Mouse (Mus musculus): ENCODE data around the gene Cdkl1. TPM values are rescaled to one million over a fixed set of nuclear protein-coding genes. Genes with fewer than 3 reads are reported as not detected.

The Cdkl1 gene
- total RNA-seq (2021) = 10 to 100 TPM; 28.9 to 30.8 TPM
- long read RNA-seq, experiment 1, partial matches to known transcripts = 2 of 6 reads
- long read RNA-seq, experiment 1, other reads (novel, unspliced or antisense) = 4 of 6 reads
- long read RNA-seq, experiment 2, partial matches to known transcripts = 0 of 4 reads
- long read RNA-seq, experiment 2, other reads (novel, unspliced or antisense) = 4 of 4 reads

GRCm38 (mm10) chr12:69790530-69791505 lies at the start of gene Cdkl1:
Gene Cdkl1 (minus strand): TSS chr12:69791267.
- intact Hi-C loops (cut with DNase I) = loop anchor here (5.0 kb wide), 1 partner anchor 116 kb away; no protein-coding TSS in a partner anchor
- peak within 1 kb of the TSS; percentile 93 for H3K27ac ChIP-seq
- TF ChIP-seq CTCF (IDR thresholded peaks at IDR 0.05) = peak; percentile 15

GRCm38 (mm10) chr12:69838376-69838775 lies 47.3 kb upstream of the Cdkl1 start:
- Histone ChIP-seq H3K4me3 (no peak overlapping the region), H3K27ac (no peak overlapping the region)
- DNase-seq (ENCODE audit: extremely low spot score in 1 of 2, low spot score in 2 of 2) = no peak
- intact Hi-C loops (cut with DNase I) = no loop called here
- no peak for TF ChIP-seq CTCF (IDR thresholded peaks at IDR 0.05)

More at GRCm38 (mm10) chr12:69790530-69791505, at the start of gene Cdkl1:
- peak; percentile 74 to 75 for DNase-seq (ENCODE audit: extremely low spot score in 1 of 2, low spot score in 2 of 2)
- H3K4me3 ChIP-seq = peak within 1 kb of the TSS; percentile 86

GRCm38 (mm10) chr12:69833982-69834604 lies 43.0 kb upstream of the Cdkl1 start:
- no peak; the same call in 1 of the 2 replicates for TF ChIP-seq CTCF (IDR thresholded peaks at IDR 0.05)
- H3K27ac ChIP-seq = no peak overlapping the region
- peak; percentile 27 to 47 for DNase-seq (ENCODE audit: extremely low spot score in 1 of 2, low spot score in 2 of 2)
- intact Hi-C loops (cut with DNase I) = loop anchor here (5.0 kb wide), 1 partner anchor 58 kb away; the partner anchor contains the start of genes Atl1 and Map4k5
- no peak overlapping the region for H3K4me3 ChIP-seq

- intact Hi-C loops (cut with DNase I) = loop anchor here (5.0 kb wide), 1 partner anchor 61 kb away; the partner anchor contains the start of genes Atl1 and Map4k5
- Histone ChIP-seq H3K27ac (0 out of 2 replicates have a peak overlapping the region, but pooled peaks have one; percentile 19), H3K4me3 (no peak overlapping the region)
- no peak for DNase-seq (ENCODE audit: extremely low spot score in 1 of 2, low spot score in 2 of 2)
- TF ChIP-seq CTCF (IDR thresholded peaks at IDR 0.05) = no peak
Measured at GRCm38 (mm10) chr12:69831239-69831910, 40.3 kb upstream of the Cdkl1 start.

GRCm38 (mm10) chr12:69828214-69828613 lies 37.1 kb upstream of the Cdkl1 start:
- intact Hi-C loops (cut with DNase I) = no loop called here
- no peak for DNase-seq (ENCODE audit: extremely low spot score in 1 of 2, low spot score in 2 of 2)
- Histone ChIP-seq H3K4me3 (no peak overlapping the region), H3K27ac (no peak overlapping the region)
- no peak for TF ChIP-seq CTCF (IDR thresholded peaks at IDR 0.05)

GRCm38 (mm10) chr12:69824881-69825597 lies 34.0 kb upstream of the Cdkl1 start:
- intact Hi-C loops (cut with DNase I) = no loop called here

GRCm38 (mm10) chr12:69814272-69814671 lies 23.2 kb upstream of the Cdkl1 start:
- no peak overlapping the region for H3K4me3 ChIP-seq
- peak overlapping the region; percentile 24; the same call in 1 of the 2 replicates for H3K27ac ChIP-seq
- intact Hi-C loops (cut with DNase I) = loop anchor here (5.0 kb wide), 1 partner anchor 78 kb away; the partner anchor contains the start of genes Atl1 and Map4k5
- no peak for DNase-seq (ENCODE audit: extremely low spot score in 1 of 2, low spot score in 2 of 2)
- no peak for TF ChIP-seq CTCF (IDR thresholded peaks at IDR 0.05)

More at GRCm38 (mm10) chr12:69824881-69825597, 34.0 kb upstream of the Cdkl1 start:
- Histone ChIP-seq H3K4me3 (no peak overlapping the region), H3K27ac (no peak overlapping the region)
- DNase-seq (ENCODE audit: extremely low spot score in 1 of 2, low spot score in 2 of 2) = no peak
- no peak for TF ChIP-seq CTCF (IDR thresholded peaks at IDR 0.05)

DNA sequence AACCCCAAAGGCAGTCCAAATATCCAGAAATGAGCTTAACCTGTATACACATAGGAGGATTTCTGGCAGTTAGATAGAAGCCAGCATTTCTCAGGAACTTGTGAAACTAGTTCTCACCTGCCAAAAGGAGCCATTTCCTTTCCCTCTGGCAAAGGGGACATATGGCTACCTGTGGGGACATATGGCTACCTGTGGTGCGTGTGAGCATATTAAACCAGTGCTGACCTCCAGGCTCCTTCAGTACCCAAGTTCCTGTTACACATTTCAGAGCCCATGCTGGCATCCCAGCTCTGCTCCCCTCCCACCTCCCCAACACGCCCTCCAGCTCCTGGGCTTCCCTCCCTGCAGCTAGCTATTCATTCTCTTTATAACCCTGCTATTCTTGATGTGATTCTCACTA lies 22.5 kb upstream of the Cdkl1 start:
- TF ChIP-seq CTCF (IDR thresholded peaks at IDR 0.05) = no peak
- Histone ChIP-seq H3K27ac (peak overlapping the region; percentile 24), H3K4me3 (no peak overlapping the region)
- intact Hi-C loops (cut with DNase I) = loop anchor here (5.0 kb wide), 1 partner anchor 79 kb away; the partner anchor contains the start of genes Atl1 and Map4k5
- DNase-seq (ENCODE audit: extremely low spot score in 1 of 2, low spot score in 2 of 2) = no peak

DNA sequence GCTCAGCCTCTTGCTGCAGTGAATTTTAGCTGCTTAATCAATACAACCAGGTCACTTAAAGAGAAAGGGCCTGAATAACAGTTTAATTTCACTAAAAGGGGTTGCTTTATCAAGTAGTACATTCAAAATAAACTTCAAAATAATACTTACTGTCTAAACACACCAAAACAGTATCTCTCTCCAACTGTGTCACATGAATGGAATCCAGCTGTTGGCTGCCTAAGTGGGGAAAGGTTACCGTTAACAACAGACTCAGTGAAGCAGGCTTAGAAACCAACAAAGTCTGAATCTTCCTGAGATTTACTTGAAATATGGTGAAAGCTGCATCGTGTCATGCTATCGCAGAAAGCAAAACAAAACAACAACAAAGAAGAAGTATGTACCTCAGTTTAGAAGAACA lies 21.9 kb upstream of the Cdkl1 start:
- DNase-seq (ENCODE audit: extremely low spot score in 1 of 2, low spot score in 2 of 2) = no peak
- intact Hi-C loops (cut with DNase I) = loop anchor here (5.0 kb wide), 1 partner anchor 79 kb away; the partner anchor contains the start of genes Atl1 and Map4k5
- H3K27ac ChIP-seq = no peak overlapping the region; the same call in 1 of the 2 replicates
- no peak for TF ChIP-seq CTCF (IDR thresholded peaks at IDR 0.05)
- no peak overlapping the region for H3K4me3 ChIP-seq

DNA sequence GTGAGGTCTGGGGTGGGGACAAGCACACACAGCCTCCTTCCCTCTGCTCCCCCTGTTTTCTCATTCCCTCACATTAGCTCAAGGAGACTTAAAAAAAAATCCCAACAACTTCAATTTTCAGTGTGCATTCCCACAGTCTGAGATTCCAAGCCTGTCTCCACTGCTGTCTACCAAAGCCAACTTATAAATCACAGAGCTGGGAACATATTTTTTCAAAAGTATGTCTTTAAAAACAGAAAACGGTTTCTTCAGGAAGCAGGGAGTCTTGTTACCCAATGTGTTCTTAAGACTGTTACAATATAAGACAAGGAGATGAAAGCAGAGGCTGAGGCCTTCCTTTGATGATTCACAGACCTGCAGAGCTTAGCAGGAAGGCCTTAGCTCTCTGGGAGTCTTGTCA lies 20.9 kb upstream of the Cdkl1 start:
- no peak overlapping the region for H3K4me3 ChIP-seq
- no peak overlapping the region for H3K27ac ChIP-seq
- intact Hi-C loops (cut with DNase I) = loop anchor here (5.0 kb wide), 1 partner anchor 80 kb away; the partner anchor contains the start of genes Atl1 and Map4k5
- DNase-seq (ENCODE audit: extremely low spot score in 1 of 2, low spot score in 2 of 2) = no peak
- TF ChIP-seq CTCF (IDR thresholded peaks at IDR 0.05) = no peak

Measured in left cerebral cortex, adult 2 months (tissue).